In genomic region chr12:16434739-16435138, GRCm38 (mm10) we compare ENCODE assay signal across 11 mouse cellular contexts.
DNase-seq lines count a peak whose midpoint lies in the region; ATAC-seq and TF ChIP-seq lines count a peak whose summit lies in the region.
"Had no signal": no experiment of that assay in that cellular context is flagged by ENCODE, and none has a peak within 500 bp of the region (broad histone marks: within the 10 kb centered on the region; RNA-seq: fewer than 3 reads in every experiment).

No protein-coding gene starts in this region.

- H3K4me3 ChIP-seq in liver, postnatal 0 days (ENCODE audit: low read depth, low read length) = no peak overlapping the region
- no peak overlapping the region for H3K4me3 ChIP-seq in liver, embryonic 12.5 days
- no peak overlapping the region for H3K4me3 ChIP-seq in forebrain, postnatal 0 days (ENCODE audit: low read depth, low read length)
- H3K4me3 ChIP-seq: embryonic facial prominence, embryonic 15.5 days had no signal

- ATAC-seq in liver, postnatal 0 days = no peak
- ATAC-seq in liver, embryonic 12.5 days = no peak
- no peak for ATAC-seq in forebrain, postnatal 0 days

- WGBS in liver, postnatal 0 days (ENCODE audit: insufficient replicate concordance) = 77% methylated on average over 1 of the region's 1 CpGs
- WGBS in liver, embryonic 12.5 days (ENCODE audit: insufficient replicate concordance) = 79% methylated on average over 1 of the region's 1 CpGs
- 28% methylated on average over 1 of the region's 1 CpGs for WGBS in forebrain, postnatal 0 days

- H3K4me1 ChIP-seq in liver, postnatal 0 days (ENCODE audit: insufficient read depth) = no peaks in the 10 kb centered on the region
- H3K4me1 ChIP-seq in liver, embryonic 12.5 days = no peaks in the 10 kb centered on the region
- no peaks in the 10 kb centered on the region for H3K4me1 ChIP-seq in forebrain, postnatal 0 days (ENCODE audit: insufficient read depth)
- H3K4me1 ChIP-seq: embryonic facial prominence, embryonic 15.5 days had no signal

- DNase-seq in adrenal gland, postnatal 25 days = peak; percentile 6
- no peak for DNase-seq in adrenal gland, postnatal 14 days
- no peak for DNase-seq in liver, postnatal 0 days
- peak; percentile 70 for DNase-seq in cerebellum, adult 18-20 months
- DNase-seq in forebrain, postnatal 0 days = peak; percentile 36
- DNase-seq in adipocyte (ENCODE audit: low spot score) = no peak
- no peak for DNase-seq in spleen, postnatal 4 days (ENCODE audit: low spot score in 2 of 2)
- DNase-seq: adrenal gland, postnatal 36 days had no signal

- H3K9ac ChIP-seq in liver, postnatal 0 days (replicated peaks) = no peak overlapping the region
- H3K9ac ChIP-seq in liver, embryonic 12.5 days = no peak overlapping the region
- no peak overlapping the region for H3K9ac ChIP-seq in forebrain, postnatal 0 days
- H3K9ac ChIP-seq: embryonic facial prominence, embryonic 15.5 days had no signal

- H3K9me3 ChIP-seq in liver, postnatal 0 days (ENCODE audit: low read length) = no peaks in the 10 kb centered on the region
- no peaks in the 10 kb centered on the region for H3K9me3 ChIP-seq in liver, embryonic 12.5 days (replicated peaks)
- no peaks in the 10 kb centered on the region for H3K9me3 ChIP-seq in forebrain, postnatal 0 days (ENCODE audit: low read length)
- H3K9me3 ChIP-seq: embryonic facial prominence, embryonic 15.5 days had no signal

- TF ChIP-seq CTCF in liver, postnatal 0 days (IDR thresholded peaks at IDR 0.05; ENCODE audit: low read depth) = no peak
- no peak for TF ChIP-seq CTCF in forebrain, postnatal 0 days (IDR thresholded peaks at IDR 0.05; ENCODE audit: low read depth)

- no peaks in the 10 kb centered on the region for H3K27me3 ChIP-seq in liver, postnatal 0 days (ENCODE audit: insufficient read depth, low read length)
- H3K27me3 ChIP-seq in liver, embryonic 12.5 days (replicated peaks) = no peaks in the 10 kb centered on the region
- no peaks in the 10 kb centered on the region for H3K27me3 ChIP-seq in forebrain, postnatal 0 days (ENCODE audit: insufficient read depth, low read length)
- H3K27me3 ChIP-seq: embryonic facial prominence, embryonic 15.5 days had no signal

- 0 out of 2 replicates have a peak, but pooled peaks have one; percentile 11 for TF ChIP-seq EP300 in liver, postnatal 0 days (IDR thresholded peaks at IDR 0.05; ENCODE audit: low read depth)

- H3K36me3 ChIP-seq in liver, postnatal 0 days (replicated peaks; ENCODE audit: insufficient read depth, low read length) = no peaks in the 10 kb centered on the region
- H3K36me3 ChIP-seq in liver, embryonic 12.5 days = no peaks in the 10 kb centered on the region
- H3K36me3 ChIP-seq in forebrain, postnatal 0 days (ENCODE audit: insufficient read depth) = no peaks in the 10 kb centered on the region
- H3K36me3 ChIP-seq: embryonic facial prominence, embryonic 15.5 days had no signal

- no peak overlapping the region for H3K4me2 ChIP-seq in liver, postnatal 0 days (ENCODE audit: low read depth, low read length)
- H3K4me2 ChIP-seq in liver, embryonic 12.5 days = no peak overlapping the region
- H3K4me2 ChIP-seq in forebrain, postnatal 0 days (ENCODE audit: low read depth) = no peak overlapping the region
- H3K4me2 ChIP-seq: embryonic facial prominence, embryonic 15.5 days had no signal

- H3K27ac ChIP-seq in liver, postnatal 0 days (ENCODE audit: low read depth) = no peak overlapping the region
- no peak overlapping the region for H3K27ac ChIP-seq in liver, embryonic 12.5 days
- no peak overlapping the region for H3K27ac ChIP-seq in forebrain, postnatal 0 days (ENCODE audit: low read depth, low read length)
- H3K27ac ChIP-seq: embryonic facial prominence, embryonic 15.5 days; stomach, postnatal 0 days had no signal

Comparison
In these comparisons a context has a peak if more than half of its experiments do, and no peak if none do; other contexts are left out.
1. DNase-seq: peak in adrenal gland, postnatal 25 days (single experiment), cerebellum, adult 18-20 months (2 of 2) and forebrain, postnatal 0 days (single experiment); none in adrenal gland, postnatal 14 days (single experiment), liver, postnatal 0 days (single experiment), adipocyte (single experiment) and spleen, postnatal 4 days (0 of 2).